Mouse (Mus musculus) midbrain, embryonic 12.5 days (tissue): ENCODE results near the gene Saxo1. TPM values are rescaled to one million over a fixed set of nuclear protein-coding genes. Genes with fewer than 3 reads are reported as not detected.

ENCODE experiments used
- ATAC-seq: fragments of 200-750 bp; cut with Nextera tagmentation; 2 replicates; pipeline ENCODE4 v1.8.0; 2017; ENCODE audit warnings: low read depth, moderate TSS enrichment, moderate library complexity; ENCODE audit not compliant: low FRiP score
- H3K27ac ChIP-seq: fragments of 300-500 bp; sonication (generic); replicated peaks from 2 replicates; pipeline ENCODE4 v1.5.1; 2016; ENCODE audit warnings: mild to moderate bottlenecking
- H3K27me3 ChIP-seq: fragments of 300-500 bp; sonication (generic); 2 replicates; pipeline ENCODE4 v1.6.1; 2016; ENCODE audit warnings: mild to moderate bottlenecking
- H3K36me3 ChIP-seq: fragments of 300-500 bp; sonication (generic); 2 replicates; pipeline ENCODE4 v1.6.1; 2016
- H3K4me1 ChIP-seq: fragments of 300-500 bp; sonication (generic); 2 replicates; pipeline ENCODE4 v1.6.1; 2016
- H3K4me2 ChIP-seq: fragments of 300-500 bp; sonication (generic); replicated peaks from 2 replicates; pipeline ENCODE4 v1.6.1; 2016; ENCODE audit warnings: mild to moderate bottlenecking, moderate library complexity
- H3K4me3 ChIP-seq: fragments of 300-500 bp; sonication (generic); 2 replicates; pipeline ENCODE4 v1.5.1; 2016; ENCODE audit warnings: mild to moderate bottlenecking
- H3K9ac ChIP-seq: fragments of 300-500 bp; sonication (generic); replicated peaks from 2 replicates; pipeline ENCODE4 v1.6.1; 2016; ENCODE audit warnings: mild to moderate bottlenecking, moderate library complexity
- H3K9me3 ChIP-seq: fragments of 300-500 bp; sonication (generic); 2 replicates; pipeline ENCODE4 v1.6.1; 2016; ENCODE audit warnings: mild to moderate bottlenecking
- WGBS: fragments of 180-500 bp; shearing (Covaris S2); methylation state at CpG from one replicate; pipeline ENCODE4 v1.1.7; 2016; 5-methylcytosine and 5-hydroxymethylcytosine counted together
- polyA plus RNA-seq: library from polyadenylated mRNA; unstranded; fragments of >200 nt; fragmentation: Nextera tagmentation; extraction: Ambion mirVana; gene quantifications from 2 replicates; pipeline ENCODE4 v1.2.1, GENCODE M21; 2016

Saxo1 gene
- polyA plus RNA-seq, 1 experiment from 2014 or later: not detected

DNA sequence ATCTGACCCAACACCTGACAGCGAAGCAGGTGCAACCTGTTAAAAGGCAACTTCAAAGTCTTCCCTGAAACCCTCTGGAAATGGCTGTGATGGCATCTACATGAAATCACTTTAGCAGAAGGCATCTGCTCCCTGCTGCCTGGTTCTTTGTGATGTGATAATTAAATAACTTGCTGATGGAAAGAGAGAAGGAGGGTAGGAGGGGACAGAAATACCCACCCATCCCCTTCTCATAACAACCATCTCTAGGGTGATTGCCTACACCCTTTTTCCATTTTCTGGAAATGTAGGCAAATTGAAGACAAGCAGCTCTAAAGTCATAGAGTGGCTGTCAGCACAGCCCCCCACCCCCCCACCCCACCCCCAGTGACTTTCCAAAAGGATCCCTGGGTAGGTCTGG, 33.6 kb downstream of the Saxo1 start:
- no peaks in the 10 kb centered on the region for H3K36me3 ChIP-seq
- no peak overlapping the region for H3K4me2 ChIP-seq
- WGBS: 89% methylated on average over 1 of the region's 1 CpGs
- H3K27ac ChIP-seq: no peak overlapping the region
- no peak for ATAC-seq
- H3K4me1 ChIP-seq: no peaks in the 10 kb centered on the region
- H3K9ac ChIP-seq: no peak overlapping the region
- no peak overlapping the region for H3K4me3 ChIP-seq
- no peaks in the 10 kb centered on the region for H3K27me3 ChIP-seq
- H3K9me3 ChIP-seq: no peaks in the 10 kb centered on the region

DNA sequence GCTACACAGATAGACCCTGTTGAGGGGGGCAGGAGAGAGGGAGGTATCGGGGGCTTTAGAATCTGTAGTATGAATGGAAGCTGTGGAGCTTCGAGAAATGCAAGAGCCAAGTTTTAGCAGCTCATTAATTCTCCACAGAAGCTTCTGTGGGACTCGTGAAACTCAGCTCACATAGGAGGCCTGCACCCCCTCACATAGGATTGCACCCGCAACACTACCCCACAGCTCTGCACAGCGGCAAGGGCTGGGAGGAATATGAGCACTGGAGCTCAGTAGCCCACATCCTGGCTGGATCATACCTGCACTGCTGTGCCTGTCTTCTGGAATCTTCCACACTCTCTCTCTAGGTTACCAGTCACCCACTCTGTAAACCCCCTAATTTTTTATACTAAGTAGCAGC, 34.4 kb downstream of the Saxo1 start:
- 84% methylated on average over 5 of the region's 5 CpGs for WGBS
- H3K4me3 ChIP-seq: no peak overlapping the region
- H3K9me3 ChIP-seq: no peaks in the 10 kb centered on the region
- no peaks in the 10 kb centered on the region for H3K27me3 ChIP-seq
- no peak overlapping the region for H3K9ac ChIP-seq
- ATAC-seq: no peak
- no peaks in the 10 kb centered on the region for H3K4me1 ChIP-seq
- no peak overlapping the region for H3K27ac ChIP-seq
- no peaks in the 10 kb centered on the region for H3K36me3 ChIP-seq
- H3K4me2 ChIP-seq: no peak overlapping the region

DNA sequence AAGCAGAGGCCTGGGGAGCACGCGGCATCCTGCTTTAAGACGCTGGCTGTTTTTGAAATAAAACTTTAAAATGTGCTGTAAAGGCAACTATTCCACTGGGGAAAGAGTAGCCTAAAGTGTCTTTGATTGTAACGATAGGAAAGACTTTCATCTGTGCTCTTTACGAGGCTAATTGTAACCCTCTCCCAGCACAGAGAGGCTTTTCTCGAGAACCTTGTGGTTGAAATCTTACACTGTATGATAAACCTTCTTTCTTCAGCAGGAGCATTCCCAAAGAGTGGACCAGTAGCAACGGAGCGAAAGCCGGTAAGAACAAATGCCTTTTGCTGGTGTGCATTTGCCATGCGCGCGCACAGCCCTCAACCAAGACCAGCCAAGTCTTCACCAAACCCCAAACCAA, 37.4 kb downstream of the Saxo1 start:
- Histone ChIP-seq H3K4me1 (no peaks in the 10 kb centered on the region), H3K4me2 (no peak overlapping the region), H3K4me3 (no peak overlapping the region), H3K9me3 (no peaks in the 10 kb centered on the region), H3K27me3 (no peaks in the 10 kb centered on the region), H3K9ac (no peak overlapping the region), H3K36me3 (no peaks in the 10 kb centered on the region), H3K27ac (no peak overlapping the region)
- 89% methylated on average over 12 of the region's 12 CpGs for WGBS
- ATAC-seq: no peak

DNA sequence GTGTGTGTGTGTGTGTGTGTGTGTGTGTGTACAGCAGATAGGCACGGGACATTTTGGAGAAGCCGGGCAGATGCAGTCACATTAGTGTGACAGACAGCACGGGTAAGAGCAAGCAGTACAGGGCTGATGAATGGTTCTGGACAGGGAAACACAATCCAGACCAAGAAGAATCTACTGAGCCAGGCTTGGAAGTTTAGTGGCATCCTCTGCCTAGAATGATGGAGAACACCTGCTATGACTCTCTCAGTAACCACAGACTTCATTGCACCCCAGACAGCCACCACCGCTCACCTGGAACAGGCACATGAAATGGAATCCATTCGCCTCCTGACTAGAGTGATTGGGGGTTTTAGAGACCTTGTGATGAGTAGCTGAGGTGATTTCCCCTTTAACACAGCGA, 38.2 kb downstream of the Saxo1 start:
- WGBS: 93% methylated on average over 6 of the region's 6 CpGs
- Histone ChIP-seq H3K4me1 (no peaks in the 10 kb centered on the region), H3K27me3 (no peaks in the 10 kb centered on the region), H3K27ac (no peak overlapping the region), H3K4me3 (no peak overlapping the region), H3K36me3 (no peaks in the 10 kb centered on the region), H3K9ac (no peak overlapping the region), H3K9me3 (no peaks in the 10 kb centered on the region), H3K4me2 (no peak overlapping the region)
- no peak for ATAC-seq

DNA sequence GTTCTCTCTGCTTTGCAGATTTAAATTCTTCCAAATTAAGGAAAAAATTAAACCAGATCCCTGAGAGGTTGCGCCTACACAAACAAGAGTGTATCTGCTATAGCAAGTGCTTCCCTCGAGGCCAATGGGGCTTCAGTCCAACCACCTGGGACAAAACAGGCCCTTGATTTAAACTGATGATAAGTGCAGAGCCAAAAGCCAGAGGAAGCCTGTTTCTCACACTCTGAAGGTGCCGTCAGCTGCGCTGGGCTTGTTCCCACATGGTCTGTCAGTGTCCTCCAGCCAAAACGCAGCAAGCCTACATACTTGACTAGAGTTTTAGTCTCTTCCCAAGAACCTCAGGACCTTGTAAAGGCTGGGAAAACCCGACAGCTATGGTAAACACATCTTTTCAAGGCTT, 53.5 kb downstream of the Saxo1 start:
- Histone ChIP-seq H3K9ac (no peak overlapping the region), H3K36me3 (no peaks in the 10 kb centered on the region), H3K27ac (no peak overlapping the region), H3K9me3 (no peaks in the 10 kb centered on the region), H3K4me2 (no peak overlapping the region), H3K27me3 (no peaks in the 10 kb centered on the region), H3K4me1 (no peaks in the 10 kb centered on the region), H3K4me3 (no peak overlapping the region)
- 87% methylated on average over 6 of the region's 6 CpGs for WGBS
- no peak for ATAC-seq

DNA sequence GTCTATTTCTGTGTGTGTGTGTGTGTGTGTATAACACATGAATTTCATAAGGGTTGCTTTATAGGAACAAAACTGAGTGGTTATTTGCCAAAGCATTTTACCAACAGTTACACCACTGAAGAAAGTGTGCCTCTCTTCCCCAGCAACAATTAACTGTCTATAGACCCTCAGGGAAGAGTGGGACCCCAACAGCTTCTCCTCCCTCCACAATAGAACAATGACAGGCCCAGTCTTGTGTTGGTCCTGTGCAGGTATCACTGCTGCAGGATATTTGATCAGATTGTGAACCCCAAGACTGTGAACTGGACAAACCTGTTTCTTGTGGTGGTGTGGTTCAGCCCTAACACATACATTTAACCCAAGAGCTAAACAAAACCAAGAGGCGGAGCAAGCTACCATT, 58.6 kb downstream of the Saxo1 start:
- Histone ChIP-seq H3K36me3 (no peaks in the 10 kb centered on the region), H3K4me2 (no peak overlapping the region), H3K27ac (no peak overlapping the region), H3K4me1 (no peaks in the 10 kb centered on the region), H3K9me3 (no peaks in the 10 kb centered on the region), H3K27me3 (no peaks in the 10 kb centered on the region), H3K4me3 (no peak overlapping the region), H3K9ac (no peak overlapping the region)
- WGBS: 96% methylated on average over 1 of the region's 1 CpGs
- no peak for ATAC-seq

DNA sequence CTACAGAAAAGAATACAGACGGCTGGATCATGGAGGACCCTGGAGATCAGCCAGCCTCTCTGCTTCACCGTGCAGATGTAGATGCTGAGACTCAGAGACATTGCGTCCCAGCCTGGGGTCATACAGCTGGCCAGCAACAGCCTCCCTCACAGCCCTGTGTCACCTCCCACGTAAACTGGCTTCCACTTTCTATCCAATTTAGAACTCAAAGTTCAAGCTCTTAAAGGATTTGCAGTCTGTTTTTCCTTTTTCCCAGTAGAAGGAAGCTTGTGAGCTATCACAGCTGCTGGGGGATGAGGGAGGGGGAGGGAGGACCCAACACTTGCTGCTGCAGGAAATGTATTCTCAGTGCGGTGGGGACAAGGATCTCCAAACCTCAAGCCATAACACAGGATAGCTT, 59.4 kb downstream of the Saxo1 start:
- 79% methylated on average over 5 of the region's 5 CpGs for WGBS
- H3K9ac ChIP-seq: no peak overlapping the region
- H3K27me3 ChIP-seq: no peaks in the 10 kb centered on the region
- no peak overlapping the region for H3K27ac ChIP-seq
- H3K36me3 ChIP-seq: no peaks in the 10 kb centered on the region
- no peak for ATAC-seq
- no peaks in the 10 kb centered on the region for H3K9me3 ChIP-seq
- H3K4me2 ChIP-seq: no peak overlapping the region
- no peak overlapping the region for H3K4me3 ChIP-seq
- H3K4me1 ChIP-seq: no peaks in the 10 kb centered on the region

DNA sequence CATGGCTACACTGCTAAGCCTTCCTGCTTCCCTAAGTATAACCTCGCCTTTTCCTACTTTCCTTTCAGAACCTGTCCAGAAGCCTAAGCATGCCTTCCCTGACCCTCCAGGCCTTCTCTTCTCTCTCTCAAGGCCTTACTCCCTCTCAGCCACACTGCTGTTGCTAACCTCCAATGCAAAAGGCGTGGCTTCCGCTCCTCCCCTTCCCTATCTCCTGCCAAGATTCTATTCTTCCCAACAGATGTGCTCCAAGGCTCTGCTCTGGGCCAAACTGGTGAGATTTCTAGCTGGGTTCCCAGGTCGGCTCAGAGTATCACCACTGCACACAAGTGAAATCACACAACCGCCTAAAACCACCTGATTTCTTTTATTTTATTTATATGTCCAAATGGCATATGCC, 69.0 kb downstream of the Saxo1 start:
- no peaks in the 10 kb centered on the region for H3K9me3 ChIP-seq
- no peaks in the 10 kb centered on the region for H3K27me3 ChIP-seq
- no peak for ATAC-seq
- no peak overlapping the region for H3K9ac ChIP-seq
- no peaks in the 10 kb centered on the region for H3K36me3 ChIP-seq
- 82% methylated on average over 5 of the region's 5 CpGs for WGBS
- H3K4me1 ChIP-seq: no peaks in the 10 kb centered on the region
- no peak overlapping the region for H3K4me3 ChIP-seq
- no peak overlapping the region for H3K4me2 ChIP-seq
- no peak overlapping the region for H3K27ac ChIP-seq

DNA sequence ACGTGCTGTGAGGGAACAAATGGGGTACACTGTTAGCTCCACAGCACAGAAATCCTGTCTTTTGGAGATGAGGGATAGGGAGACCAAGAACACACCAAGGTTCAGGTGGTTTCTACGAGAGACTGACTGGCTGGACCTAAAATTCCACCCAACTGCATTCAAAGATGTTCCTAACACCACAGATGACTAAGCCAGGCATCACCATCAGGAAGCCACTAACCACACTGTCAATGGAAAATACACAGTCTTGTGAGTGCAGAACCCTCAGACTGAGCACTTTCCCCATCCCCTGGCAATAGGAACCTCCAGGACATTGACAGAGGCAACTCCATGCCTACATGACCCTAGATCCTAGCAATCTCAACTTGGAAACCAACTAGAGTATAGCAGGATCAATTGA, 71.2 kb downstream of the Saxo1 start:
- Histone ChIP-seq H3K27ac (no peak overlapping the region), H3K4me2 (no peak overlapping the region), H3K4me3 (no peak overlapping the region), H3K4me1 (no peaks in the 10 kb centered on the region), H3K9ac (no peak overlapping the region), H3K9me3 (no peaks in the 10 kb centered on the region), H3K36me3 (no peaks in the 10 kb centered on the region), H3K27me3 (no peaks in the 10 kb centered on the region)
- 87% methylated on average over 2 of the region's 2 CpGs for WGBS
- ATAC-seq: no peak

DNA sequence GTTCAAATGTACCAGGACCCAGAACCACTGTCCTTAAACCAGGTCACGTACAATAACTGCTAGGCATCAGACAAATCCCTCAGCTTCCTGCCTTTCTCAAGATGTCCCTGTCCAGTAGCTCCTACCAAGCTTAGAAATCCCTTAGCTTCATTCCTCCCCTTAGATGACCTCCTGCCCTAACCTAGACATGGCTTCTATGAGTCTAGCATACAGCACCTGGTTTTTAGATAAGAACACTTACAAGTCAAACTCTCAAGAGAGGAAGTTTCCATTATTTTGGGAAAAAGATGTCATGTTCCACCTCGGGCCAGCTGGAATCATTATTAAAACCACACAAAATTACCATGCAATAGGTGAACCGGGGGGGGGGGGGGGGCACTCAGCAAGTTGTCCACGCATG, 71.6 kb downstream of the Saxo1 start:
- Histone ChIP-seq H3K27ac (no peak overlapping the region), H3K27me3 (no peaks in the 10 kb centered on the region), H3K36me3 (no peaks in the 10 kb centered on the region), H3K9ac (no peak overlapping the region), H3K4me2 (no peak overlapping the region), H3K4me1 (no peaks in the 10 kb centered on the region), H3K4me3 (no peak overlapping the region), H3K9me3 (no peaks in the 10 kb centered on the region)
- ATAC-seq: no peak
- 94% methylated on average over 4 of the region's 4 CpGs for WGBS

DNA sequence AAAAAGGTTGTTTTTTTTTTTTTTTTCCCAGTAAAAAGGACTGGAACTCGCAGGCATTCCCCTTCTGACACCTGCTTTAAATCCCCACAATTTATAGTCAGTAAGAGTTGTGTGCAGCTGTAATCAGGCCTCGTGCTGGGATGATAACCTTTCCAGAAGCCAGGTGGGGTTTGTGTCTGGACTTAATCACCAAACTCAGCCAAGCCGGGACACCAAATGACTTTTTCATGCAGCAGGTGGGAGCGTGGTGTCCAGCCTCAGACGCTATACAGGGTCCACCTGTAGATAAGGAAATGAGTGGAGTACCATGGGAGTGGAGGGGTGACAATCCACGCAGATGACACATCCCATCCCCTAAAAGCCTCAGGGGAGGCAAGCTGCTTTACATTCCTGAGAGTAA, 73.1 kb downstream of the Saxo1 start:
- no peak overlapping the region for H3K27ac ChIP-seq
- no peak overlapping the region for H3K4me3 ChIP-seq
- H3K9me3 ChIP-seq: no peaks in the 10 kb centered on the region
- H3K4me2 ChIP-seq: no peak overlapping the region
- no peaks in the 10 kb centered on the region for H3K36me3 ChIP-seq
- ATAC-seq: no peak
- no peaks in the 10 kb centered on the region for H3K27me3 ChIP-seq
- no peaks in the 10 kb centered on the region for H3K4me1 ChIP-seq
- no peak overlapping the region for H3K9ac ChIP-seq
- WGBS: 87% methylated on average over 6 of the region's 6 CpGs

DNA sequence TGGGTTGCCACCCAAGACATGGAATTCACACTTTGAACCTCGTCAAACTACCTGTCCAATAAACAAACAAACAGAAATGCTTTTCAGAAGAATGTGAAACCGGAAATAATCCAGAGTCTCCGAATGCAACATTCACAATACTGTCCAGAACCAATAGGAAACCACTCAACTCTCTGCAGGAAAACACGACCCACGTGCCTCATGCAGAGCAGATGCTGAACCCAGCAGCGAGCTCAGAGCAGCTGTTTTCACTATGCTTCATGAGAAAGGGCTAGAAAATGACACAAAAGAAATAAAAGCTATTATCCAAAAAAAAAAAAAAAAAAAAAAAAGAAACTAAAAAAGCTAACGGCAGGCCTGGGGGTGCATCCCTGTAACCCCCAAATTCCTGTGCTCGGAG, 74.4 kb downstream of the Saxo1 start:
- H3K27me3 ChIP-seq: no peaks in the 10 kb centered on the region
- no peaks in the 10 kb centered on the region for H3K4me1 ChIP-seq
- no peak overlapping the region for H3K4me2 ChIP-seq
- 76% methylated on average over 8 of the region's 8 CpGs for WGBS
- H3K9me3 ChIP-seq: no peaks in the 10 kb centered on the region
- no peak for ATAC-seq
- no peak overlapping the region for H3K4me3 ChIP-seq
- H3K36me3 ChIP-seq: no peaks in the 10 kb centered on the region
- no peak overlapping the region for H3K27ac ChIP-seq
- no peak overlapping the region for H3K9ac ChIP-seq

DNA sequence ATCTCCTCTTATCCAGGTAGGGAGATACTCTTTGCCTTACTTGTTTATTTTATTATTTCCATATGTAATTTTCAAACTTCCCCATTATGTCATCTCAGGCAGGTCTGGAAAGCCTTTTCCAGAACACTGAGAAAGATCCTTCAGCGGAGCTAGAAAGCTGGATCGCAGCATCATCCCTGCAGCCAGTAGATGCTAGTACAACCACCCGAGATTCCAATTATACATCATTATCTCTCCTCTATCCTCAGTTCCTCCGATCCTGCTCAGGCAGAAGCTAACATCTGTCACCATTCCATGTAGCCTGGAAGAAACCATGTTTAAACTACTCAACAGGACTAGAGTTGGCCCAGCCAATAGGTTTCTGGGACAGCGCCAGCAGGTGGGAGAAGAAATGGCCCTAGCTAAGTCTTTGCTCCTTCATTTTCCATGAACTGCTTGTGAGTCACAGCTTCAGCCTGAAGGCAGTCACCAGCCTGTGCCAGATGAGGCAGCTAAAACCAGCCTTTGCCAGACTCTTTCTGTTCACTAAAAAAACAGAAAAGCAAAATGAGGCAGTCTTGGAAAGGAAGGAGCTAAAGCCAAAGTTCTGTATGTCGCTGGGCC, 75.0 kb downstream of the Saxo1 start:
- Histone ChIP-seq H3K36me3 (no peaks in the 10 kb centered on the region), H3K4me3 (no peak overlapping the region), H3K27ac (no peak overlapping the region), H3K4me2 (no peak overlapping the region), H3K9me3 (no peaks in the 10 kb centered on the region), H3K4me1 (no peaks in the 10 kb centered on the region), H3K27me3 (no peaks in the 10 kb centered on the region), H3K9ac (no peak overlapping the region)
- 94% methylated on average over 6 of the region's 6 CpGs for WGBS
- ATAC-seq: no peak
